Mouse (Mus musculus) macrophage (primary cell): Measurements from ENCODE around the gene Eva1b. TPM values are rescaled to one million over a fixed set of nuclear protein-coding genes. Genes with fewer than 3 reads are reported as not detected.

Source experiments
- H3K27ac ChIP-seq: fragments of 350-480 bp; formaldehyde crosslinking; 2 replicates; pipeline ENCODE4 v1.9.0; 2021
- H3K36me3 ChIP-seq: fragments of 350-480 bp; formaldehyde crosslinking; 2 replicates; pipeline ENCODE4 v1.9.0; 2021; ENCODE audit errors: inconsistent target
- H3K4me3 ChIP-seq: fragments of 350-480 bp; formaldehyde crosslinking; 2 replicates; pipeline ENCODE4 v1.9.0; 2021; ENCODE audit errors: inconsistent target
- H3K79me2 ChIP-seq: fragments of 350-480 bp; formaldehyde crosslinking; 2 replicates; pipeline ENCODE4 v1.9.0; 2021; ENCODE audit errors: inconsistent target
- WGBS: methylation state at CpG from one replicate; pipeline ENCODE4 v1.1.7; 2026; ENCODE audit warnings: inconsistent platforms; ENCODE audit not compliant: missing documents; 5-methylcytosine and 5-hydroxymethylcytosine counted together
- polyA plus RNA-seq: library from polyadenylated mRNA; stranded (reverse); fragments of 250-400 nt; gene quantifications from 3 replicates; pipeline ENCODE4 v1.2.4, GENCODE M21; 2018; ENCODE audit warnings: inconsistent platforms

Gene Eva1b
- polyA plus RNA-seq, 1 experiment from 2014 or later: 4.4 TPM

DNA sequence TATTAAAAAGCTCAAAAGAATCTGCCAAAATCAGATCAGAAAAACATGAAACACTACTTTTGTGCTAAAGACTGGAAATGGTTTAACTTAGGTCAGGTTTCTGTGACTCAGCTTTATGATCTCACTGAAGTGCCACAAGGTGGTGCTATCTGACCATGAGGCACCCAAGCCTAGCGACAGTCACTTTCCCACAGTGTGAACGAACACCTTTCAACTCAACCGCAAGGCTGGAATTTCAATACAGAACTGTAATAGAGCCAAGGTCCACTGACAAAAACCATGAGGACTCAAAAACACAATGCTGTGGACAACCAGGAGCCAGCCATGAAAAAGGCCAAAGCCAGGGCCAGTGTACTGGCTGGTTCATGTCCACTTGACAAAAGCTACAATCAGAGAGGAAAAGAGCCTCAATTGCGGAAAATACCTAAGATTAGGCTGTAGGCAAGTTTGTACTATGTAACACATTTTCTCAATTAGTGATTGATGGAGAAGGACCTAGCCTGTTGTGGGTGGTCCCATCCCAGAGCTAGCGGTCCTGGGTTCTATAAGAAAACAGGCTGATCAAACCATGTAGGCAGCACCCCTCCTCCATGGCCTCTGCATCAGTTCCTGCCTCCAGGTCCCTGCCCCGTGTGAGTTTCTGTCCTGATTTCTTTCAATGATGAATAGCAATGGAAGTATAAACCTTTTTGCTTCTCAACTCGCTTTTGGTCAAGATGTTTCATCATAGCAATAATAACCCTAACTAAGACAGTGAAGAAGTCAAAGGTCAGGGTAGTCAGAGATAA is 33.8 kb downstream of the Eva1b start:
- 75% methylated on average over 7 of the region's 7 CpGs for WGBS
- Histone ChIP-seq H3K27ac (no peak overlapping the region), H3K36me3 (peaks cover 83% of the 10 kb centered on the region), H3K4me3 (no peak overlapping the region), H3K79me2 (peaks cover 95% of the 10 kb centered on the region)

GRCm38 (mm10) chr4:126183034-126183433 is 35.5 kb downstream of the Eva1b start:
- H3K36me3 ChIP-seq: peaks cover 70% of the 10 kb centered on the region
- no peak overlapping the region for H3K27ac ChIP-seq
- WGBS: 95% methylated on average over 5 of the region's 5 CpGs

DNA sequence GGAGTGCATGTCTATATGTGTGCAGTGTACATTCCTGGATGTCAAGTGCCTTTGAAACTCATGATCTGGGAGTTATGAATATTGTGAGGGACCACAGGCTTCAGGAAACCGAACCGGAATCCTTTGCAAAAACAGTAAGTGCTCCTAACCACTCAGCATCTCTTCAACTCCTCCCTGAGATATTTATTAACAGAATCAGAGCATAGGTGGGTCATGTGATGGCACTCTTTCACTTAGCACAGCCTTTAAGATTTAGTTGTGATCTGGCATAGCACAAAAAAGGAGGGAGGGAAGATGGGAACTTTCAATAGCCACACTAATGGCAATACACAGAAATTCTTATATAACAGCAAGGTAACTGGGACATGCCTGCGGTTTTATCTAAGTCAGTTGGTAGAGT is 39.6 kb downstream of the Eva1b start:
- WGBS: 89% methylated on average over 3 of the region's 3 CpGs
- H3K79me2 ChIP-seq: peaks cover 100% of the 10 kb centered on the region
- no peak overlapping the region for H3K4me3 ChIP-seq
- H3K27ac ChIP-seq: no peak overlapping the region
- peaks cover 53% of the 10 kb centered on the region for H3K36me3 ChIP-seq

More at GRCm38 (mm10) chr4:126183034-126183433, 35.5 kb downstream of the Eva1b start:
- peaks cover 98% of the 10 kb centered on the region for H3K79me2 ChIP-seq
- H3K4me3 ChIP-seq: no peak overlapping the region

DNA sequence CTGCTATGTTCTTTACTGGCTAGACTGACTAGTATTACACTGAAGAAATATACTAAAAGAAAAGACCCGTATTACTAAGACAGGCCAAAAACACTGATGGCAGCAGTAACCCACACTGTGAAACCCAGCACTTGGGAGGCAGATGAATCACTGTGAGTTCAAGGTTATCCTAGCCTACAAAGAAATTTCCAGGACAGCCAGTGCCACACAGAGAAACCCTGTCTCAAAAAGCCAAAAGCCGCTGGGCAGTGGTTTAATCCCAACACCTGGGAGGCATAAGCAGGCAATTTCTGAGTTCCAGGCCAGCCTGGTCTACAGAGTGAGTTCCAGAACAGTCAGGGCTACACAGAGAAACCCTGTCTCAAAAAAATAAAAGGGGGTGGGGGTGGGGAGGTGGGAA is 43.1 kb downstream of the Eva1b start:
- WGBS: 88% methylated on average over 2 of the region's 2 CpGs
- H3K4me3 ChIP-seq: no peak overlapping the region
- H3K27ac ChIP-seq: no peak overlapping the region
- peaks cover 100% of the 10 kb centered on the region for H3K79me2 ChIP-seq
- H3K36me3 ChIP-seq: peaks cover 38% of the 10 kb centered on the region; the same call in 1 of the 2 replicates

DNA sequence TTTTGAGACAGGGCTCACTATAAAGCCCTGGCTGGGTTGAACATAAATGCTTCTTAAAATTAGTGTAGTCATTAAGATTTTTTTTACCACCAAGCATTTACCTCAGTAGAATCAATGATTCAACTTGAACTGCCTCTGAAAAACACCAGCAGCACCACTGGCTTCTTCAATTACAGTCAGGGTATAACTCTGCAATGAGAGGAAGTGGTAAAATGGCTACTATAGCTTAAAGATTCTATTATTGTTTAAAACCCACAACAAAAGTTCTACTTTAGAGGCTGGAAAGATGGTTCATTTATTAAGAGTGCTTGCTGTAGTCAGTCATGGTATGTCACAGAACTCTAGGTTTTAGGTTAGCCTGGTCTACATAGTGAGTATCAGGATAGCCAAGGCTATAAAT is 46.7 kb downstream of the Eva1b start:
- Histone ChIP-seq H3K27ac (no peak overlapping the region), H3K36me3 (peaks cover 24% of the 10 kb centered on the region; the same call in 1 of the 2 replicates), H3K4me3 (no peak overlapping the region), H3K79me2 (peaks cover 100% of the 10 kb centered on the region)

DNA sequence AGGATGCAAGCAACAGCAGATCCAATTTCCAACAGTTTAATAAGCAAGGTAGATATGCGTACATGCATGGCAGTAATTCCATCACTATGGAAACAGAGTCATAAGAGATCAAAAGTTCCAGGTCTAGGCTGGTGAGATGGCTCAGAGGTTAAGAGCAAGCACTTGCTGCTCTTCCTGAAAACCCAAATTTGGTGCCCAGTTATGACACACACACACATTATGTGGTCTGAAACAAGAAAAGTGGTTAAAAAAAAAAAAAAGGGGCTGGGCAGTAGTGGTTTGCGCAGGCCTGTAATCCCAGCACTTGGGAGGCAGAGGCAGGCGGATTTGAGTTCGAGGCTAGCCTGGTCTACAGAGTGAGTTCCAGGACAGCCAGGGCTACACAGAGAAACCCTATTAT is 47.4 kb downstream of the Eva1b start:
- Histone ChIP-seq H3K79me2 (peaks cover 100% of the 10 kb centered on the region), H3K4me3 (no peak overlapping the region), H3K27ac (no peak overlapping the region), H3K36me3 (peaks cover 17% of the 10 kb centered on the region; the same call in 1 of the 2 replicates)
- 75% methylated on average over 4 of the region's 4 CpGs for whole genome bisulfite sequencing

GRCm38 (mm10) chr4:126197485-126197884 is 49.9 kb downstream of the Eva1b start:
- WGBS: 43% methylated on average over 3 of the region's 3 CpGs
- H3K79me2 ChIP-seq: peaks cover 92% of the 10 kb centered on the region
- peaks cover 12% of the 10 kb centered on the region; the same call in 1 of the 2 replicates for H3K36me3 ChIP-seq
- H3K27ac ChIP-seq: no peak overlapping the region
- H3K4me3 ChIP-seq: no peak overlapping the region

Other genes with a start within 250 kb of the Eva1b start
- gene Csf3r, start 123.2 kb upstream of the Eva1b start, polyA plus RNA-seq: 16.5 to 106 TPM (median 61.5 TPM) in 3 replicates
- 75.9 to 175 TPM (median 85.2 TPM) in 3 replicates for gene Mrps15, start 100.8 kb upstream of the Eva1b start, polyA plus RNA-seq
- gene Oscp1, start 89.2 kb upstream of the Eva1b start, polyA plus RNA-seq: 1.3 to 1.4 TPM (median 1.4 TPM) in 3 replicates
- gene Lsm10, start 51.1 kb upstream of the Eva1b start, polyA plus RNA-seq: 32.0 to 47.2 TPM (median 38.4 TPM) in 3 replicates
- gene Stk40, start 43.8 kb upstream of the Eva1b start, polyA plus RNA-seq: 16.8 to 26.2 TPM (median 19.5 TPM) in 3 replicates
- gene Sh3d21, start 15.7 kb downstream of the Eva1b start, polyA plus RNA-seq: 0.38 to 0.59 TPM (median 0.58 TPM) in 3 replicates
- 109 to 345 TPM (median 123 TPM) in 3 replicates for gene Thrap3, start 55.0 kb downstream of the Eva1b start, polyA plus RNA-seq
- 105 to 157 TPM (median 139 TPM) in 3 replicates for gene Map7d1, start 108.6 kb downstream of the Eva1b start, polyA plus RNA-seq
- gene Trappc3, start 114.6 kb downstream of the Eva1b start, polyA plus RNA-seq: 93.4 to 103 TPM (median 95.6 TPM) in 3 replicates
- not detected in 3 replicates for gene Col8a2, start 139.0 kb downstream of the Eva1b start, polyA plus RNA-seq
- gene Adprhl2, start 174.0 kb downstream of the Eva1b start, polyA plus RNA-seq: 12.8 to 27.0 TPM (median 21.1 TPM) in 3 replicates
- 0.22 to 0.36 TPM (median 0.25 TPM) in 3 replicates for gene Tekt2, start 177.9 kb downstream of the Eva1b start, polyA plus RNA-seq